Mouse (Mus musculus) heart, adult 2 months (tissue): ENCODE data around the gene Borcs6.

Source experiments
- CTCF ChIP-seq: fragments of 200-600 bp; IDR thresholded peaks from 2 replicates; pipeline ENCODE4 v1.8.1; 2022; ENCODE audit warnings: antibody characterized with exemption, mild to moderate bottlenecking, moderate library complexity
- EP300 ChIP-seq: fragments of 200-500 bp; IDR thresholded peaks from 2 replicates; pipeline ENCODE4 v1.6.1; 2011; ENCODE audit warnings: low read depth, low read length, control low read depth; ENCODE audit not compliant: insufficient read depth
- POLR2A ChIP-seq: fragments of 200-500 bp; IDR thresholded peaks from 2 replicates; pipeline ENCODE4 v1.6.1; 2011; ENCODE audit warnings: mild to moderate bottlenecking, low read depth, low read length, control low read depth; ENCODE audit not compliant: insufficient read depth

DNA sequence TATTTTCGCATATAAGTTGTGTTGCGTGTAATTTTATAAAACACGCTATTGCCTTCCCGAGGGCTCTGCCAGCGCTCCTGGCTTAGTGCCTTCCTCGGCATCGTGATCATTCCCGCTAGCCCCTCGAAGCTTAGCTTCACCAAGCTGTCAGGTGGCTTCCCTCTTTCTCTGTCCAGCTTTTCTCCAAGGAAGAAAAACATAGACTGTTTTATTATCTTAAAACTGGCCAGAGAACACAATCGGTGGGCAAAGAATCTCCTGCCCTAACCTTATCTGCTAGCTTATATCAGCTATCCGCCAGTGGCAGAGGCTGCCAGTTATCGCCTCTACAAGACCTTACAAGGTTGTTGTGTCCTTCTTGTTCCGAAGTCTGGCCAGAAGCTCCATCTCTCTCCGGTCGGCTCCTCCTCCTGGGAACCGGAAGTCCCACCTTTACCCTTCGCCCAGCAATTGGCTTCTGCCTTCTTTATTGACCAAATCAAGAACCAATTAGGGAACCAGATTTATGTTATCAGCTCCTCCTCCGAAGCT lies 47.4 kb upstream of the Borcs6 start:
- TF ChIP-seq POLR2A (peak; percentile 97), EP300 (0 out of 2 replicates have a peak, but pooled peaks have one; percentile 54), CTCF (no peak)
